Mouse (Mus musculus) ES-Bruce4 (cell line): Measurements from ENCODE around the gene Kirrel3. TPM values are rescaled to one million over a fixed set of nuclear protein-coding genes. Genes with fewer than 3 reads are reported as not detected.
A peak's percentile ranks its signal among the peaks of the same experiment; 100 is the strongest.

Source experiments
- H3K27ac ChIP-seq: 2 replicates; pipeline ENCODE4 v1.5.1; 2012; ENCODE audit warnings: low read length, inconsistent platforms; ENCODE audit not compliant: insufficient read depth
- H3K27me3 ChIP-seq: 2 replicates; pipeline ENCODE4 v1.6.1; 2012; ENCODE audit warnings: mild to moderate bottlenecking, low read length, inconsistent platforms; ENCODE audit not compliant: control insufficient read depth, poor library complexity, insufficient read depth, severe bottlenecking
- H3K36me3 ChIP-seq: 2 replicates; pipeline ENCODE4 v1.6.1; 2012; ENCODE audit warnings: inconsistent platforms, mild to moderate bottlenecking, low read length, moderate library complexity; ENCODE audit not compliant: control insufficient read depth, poor library complexity, insufficient read depth, severe bottlenecking
- H3K4me1 ChIP-seq: one replicate; pipeline ENCODE4 v1.8.1; 2011; ENCODE audit warnings: low read length; ENCODE audit not compliant: control insufficient read depth, insufficient read depth
- H3K4me3 ChIP-seq: 2 replicates; pipeline ENCODE4 v1.5.1; 2011; ENCODE audit warnings: low read depth, mild to moderate bottlenecking, low read length
- H3K9ac ChIP-seq: 2 replicates; pipeline ENCODE4 v1.6.1; 2012; ENCODE audit warnings: low read depth, mild to moderate bottlenecking, inconsistent platforms; ENCODE audit not compliant: poor library complexity, severe bottlenecking
- H3K9me3 ChIP-seq: replicated peaks from 2 replicates; pipeline ENCODE4 v1.6.1; 2012; ENCODE audit warnings: mild to moderate bottlenecking, low read length, inconsistent platforms; ENCODE audit not compliant: control insufficient read depth, poor library complexity, insufficient read depth, severe bottlenecking
- CTCF ChIP-seq: IDR thresholded peaks from one replicate; pipeline ENCODE4 v1.8.1; 2011; ENCODE audit warnings: low read depth, low read length
- EP300 ChIP-seq: IDR thresholded peaks from 2 replicates; pipeline ENCODE4 v1.6.1; 2011; ENCODE audit warnings: low read depth, low read length; ENCODE audit not compliant: insufficient read depth
- POLR2A ChIP-seq: IDR thresholded peaks from one replicate; pipeline ENCODE4 v1.8.1; 2011; ENCODE audit warnings: low read length; ENCODE audit not compliant: insufficient read depth
- polyA plus RNA-seq: library from polyadenylated mRNA; stranded (reverse); fragments of >200 nt; gene quantifications from 2 replicates; pipeline ENCODE4 v1.2.4, GENCODE M21; 2011; ENCODE audit warnings: low read depth; ENCODE audit not compliant: missing spikeins, insufficient read depth, insufficient read length

Gene Kirrel3
- polyA plus RNA-seq, 1 experiment: 0.52 TPM

DNA sequence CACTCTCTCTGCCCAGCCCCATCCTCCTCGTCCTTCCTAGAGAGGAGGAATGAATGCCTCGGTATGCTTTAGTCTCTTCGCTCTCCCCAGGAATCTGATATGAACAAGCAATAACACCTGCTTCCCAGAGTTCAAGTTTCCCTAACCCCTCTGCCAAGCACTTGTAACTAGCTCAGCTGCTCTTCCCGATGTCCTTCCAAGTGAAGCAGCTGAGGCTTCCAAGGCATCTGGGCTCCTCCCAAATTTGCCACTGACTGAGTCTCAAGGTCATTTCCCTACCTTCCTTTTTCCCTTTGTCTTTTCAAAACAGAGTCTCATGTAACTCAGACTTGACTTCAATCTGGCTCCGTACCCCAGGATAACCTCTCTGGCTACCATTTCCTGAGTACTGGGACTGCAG is 555.8 kb downstream of the Kirrel3 start:
- TF ChIP-seq POLR2A (no peak), CTCF (no peak), EP300 (no peak)
- Histone ChIP-seq H3K4me1 (peaks cover 2% of the 10 kb centered on the region), H3K9ac (no peak overlapping the region), H3K36me3 (no peaks in the 10 kb centered on the region), H3K27ac (no peak overlapping the region), H3K9me3 (no peaks in the 10 kb centered on the region), H3K4me3 (no peak overlapping the region), H3K27me3 (no peaks in the 10 kb centered on the region)

DNA sequence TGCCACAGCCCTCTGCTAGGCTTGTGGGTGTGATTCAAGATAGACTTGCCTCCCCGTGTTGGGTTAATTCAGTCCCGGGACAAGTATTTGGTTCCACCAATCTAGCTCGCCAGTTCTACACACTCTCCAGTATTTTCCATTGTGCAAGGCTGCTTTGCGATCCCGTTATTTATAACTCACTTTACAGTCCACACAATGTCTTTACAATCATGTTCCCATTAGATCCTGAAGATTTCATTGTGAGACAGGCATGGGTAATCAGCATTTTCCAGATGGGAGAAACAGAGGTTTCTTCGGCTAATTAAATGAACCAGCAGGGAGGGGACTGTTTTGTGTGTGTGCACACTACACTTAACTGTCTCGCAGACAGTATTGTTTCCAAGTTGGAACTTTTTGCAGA is 557.9 kb downstream of the Kirrel3 start:
- Histone ChIP-seq H3K9me3 (no peaks in the 10 kb centered on the region), H3K36me3 (no peaks in the 10 kb centered on the region), H3K27me3 (no peaks in the 10 kb centered on the region), H3K4me3 (no peak overlapping the region), H3K4me1 (peaks cover 2% of the 10 kb centered on the region), H3K9ac (no peak overlapping the region), H3K27ac (no peak overlapping the region)
- TF ChIP-seq EP300 (no peak), POLR2A (no peak), CTCF (no peak)

DNA sequence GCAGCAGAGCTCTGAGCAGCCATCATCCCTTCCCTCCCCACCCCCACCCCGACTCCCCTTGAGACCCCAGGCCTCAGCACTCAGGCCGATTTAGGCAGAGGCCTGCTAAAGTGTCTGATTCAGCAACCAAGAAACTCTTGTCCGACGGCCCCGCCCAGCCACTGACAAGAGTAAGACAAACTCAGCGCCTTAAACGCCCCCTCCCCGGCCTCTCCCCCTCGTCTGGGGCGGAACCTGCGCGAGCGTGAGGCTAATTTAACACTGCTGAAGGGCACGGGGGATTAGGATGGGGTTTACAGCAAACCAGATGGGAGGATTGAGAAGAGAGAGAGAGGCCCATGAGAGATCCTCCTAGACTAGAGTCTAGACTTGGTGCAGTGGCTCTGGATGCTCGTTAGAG is 558.8 kb downstream of the Kirrel3 start:
- H3K9ac ChIP-seq: peak overlapping the region; percentile 18; the same call in 1 of the 2 replicates
- H3K27me3 ChIP-seq: no peaks in the 10 kb centered on the region
- H3K4me1 ChIP-seq: peaks cover 2% of the 10 kb centered on the region
- H3K27ac ChIP-seq: no peak overlapping the region
- no peak overlapping the region for H3K4me3 ChIP-seq
- no peaks in the 10 kb centered on the region for H3K9me3 ChIP-seq
- H3K36me3 ChIP-seq: no peaks in the 10 kb centered on the region
- no peak for TF ChIP-seq POLR2A
- TF ChIP-seq CTCF: no peak
- no peak for TF ChIP-seq EP300

DNA sequence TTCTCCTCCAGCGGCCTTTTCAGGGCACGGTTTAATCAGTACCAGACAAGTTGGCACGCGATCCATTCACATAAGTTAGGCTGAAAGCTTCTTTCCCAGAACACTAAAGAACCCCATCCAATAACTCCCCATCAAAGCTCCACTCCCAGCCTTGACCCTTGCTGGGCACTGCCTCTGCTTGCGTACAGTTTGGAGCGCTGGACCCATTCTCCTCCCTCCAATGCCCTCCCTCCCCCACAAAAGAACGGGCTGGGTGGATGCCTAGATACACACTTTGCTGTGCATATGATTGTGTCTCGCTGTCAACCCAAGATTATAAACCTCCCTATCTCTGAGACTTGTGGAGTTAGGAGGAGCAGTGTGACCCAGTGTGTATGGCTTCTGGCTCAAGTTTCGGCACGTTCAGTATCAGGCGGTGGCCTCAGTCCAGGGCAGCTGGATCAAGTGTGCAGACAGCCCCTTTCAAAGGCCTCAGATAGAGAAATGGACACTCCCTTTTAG is 559.4 kb downstream of the Kirrel3 start:
- Histone ChIP-seq H3K27me3 (no peaks in the 10 kb centered on the region), H3K4me3 (no peak overlapping the region), H3K9me3 (no peaks in the 10 kb centered on the region), H3K36me3 (no peaks in the 10 kb centered on the region), H3K27ac (no peak overlapping the region), H3K4me1 (peaks cover 2% of the 10 kb centered on the region), H3K9ac (no peak overlapping the region)
- TF ChIP-seq CTCF: no peak
- no peak for TF ChIP-seq EP300
- TF ChIP-seq POLR2A: no peak

- H3K9me3 ChIP-seq: no peaks in the 10 kb centered on the region
- no peak for TF ChIP-seq EP300
- no peak for TF ChIP-seq CTCF
- TF ChIP-seq POLR2A: no peak
- no peaks in the 10 kb centered on the region for H3K27me3 ChIP-seq
- H3K4me3 ChIP-seq: no peak overlapping the region
- no peaks in the 10 kb centered on the region for H3K36me3 ChIP-seq
- H3K9ac ChIP-seq: no peak overlapping the region
- H3K4me1 ChIP-seq: peaks cover 2% of the 10 kb centered on the region
- H3K27ac ChIP-seq: no peak overlapping the region
Measured at GRCm38 (mm10) chr9:35045756-35046155, 560.1 kb downstream of the Kirrel3 start.

GRCm38 (mm10) chr9:35048449-35048848 is 562.8 kb downstream of the Kirrel3 start:
- no peak overlapping the region for H3K9ac ChIP-seq
- H3K4me3 ChIP-seq: no peak overlapping the region
- TF ChIP-seq POLR2A (no peak), EP300 (no peak), CTCF (no peak)
- H3K36me3 ChIP-seq: no peaks in the 10 kb centered on the region
- no peaks in the 10 kb centered on the region for H3K9me3 ChIP-seq
- H3K4me1 ChIP-seq: no peaks in the 10 kb centered on the region
- no peaks in the 10 kb centered on the region for H3K27me3 ChIP-seq
- H3K27ac ChIP-seq: no peak overlapping the region
